Mouse (Mus musculus) bone marrow, adult 2 months (tissue): ENCODE results near the gene Pard3b.

Source experiments
- CTCF ChIP-seq: fragments of 200-500 bp; IDR thresholded peaks from 2 replicates; pipeline ENCODE4 v1.5.1; 2011; ENCODE audit warnings: low read length, control low read depth; ENCODE audit not compliant: control insufficient read depth, insufficient read depth
- POLR2A ChIP-seq: fragments of 200-500 bp; IDR thresholded peaks from 2 replicates; pipeline ENCODE4 v1.6.1; 2011; ENCODE audit warnings: low read depth, mild to moderate bottlenecking, control low read depth, low read length, borderline replicate concordance; ENCODE audit not compliant: control insufficient read depth

DNA sequence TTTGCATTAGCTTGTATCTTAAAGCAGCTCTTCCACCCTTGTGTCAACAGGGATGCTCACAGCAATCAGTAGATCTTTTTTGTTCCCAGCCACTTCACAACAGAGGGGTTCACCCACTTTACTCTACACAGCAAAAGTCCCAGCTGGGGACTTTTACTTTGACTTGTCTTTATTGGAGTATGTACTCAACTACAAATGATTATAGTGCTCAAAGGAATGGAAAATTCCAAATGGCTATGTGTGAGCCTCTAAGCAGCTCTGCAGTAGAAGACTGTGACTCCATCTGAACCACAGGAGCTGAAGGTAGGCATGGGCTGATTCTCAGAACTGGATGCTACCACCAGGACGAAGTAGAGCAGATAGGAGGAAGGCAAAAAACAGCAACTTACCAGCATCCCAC is 983.8 kb downstream of the Pard3b start:
- TF ChIP-seq POLR2A (no peak), CTCF (no peak)
